Mouse (Mus musculus): ENCODE data around the gene Gm5737.

Gene Gm5737

DNA sequence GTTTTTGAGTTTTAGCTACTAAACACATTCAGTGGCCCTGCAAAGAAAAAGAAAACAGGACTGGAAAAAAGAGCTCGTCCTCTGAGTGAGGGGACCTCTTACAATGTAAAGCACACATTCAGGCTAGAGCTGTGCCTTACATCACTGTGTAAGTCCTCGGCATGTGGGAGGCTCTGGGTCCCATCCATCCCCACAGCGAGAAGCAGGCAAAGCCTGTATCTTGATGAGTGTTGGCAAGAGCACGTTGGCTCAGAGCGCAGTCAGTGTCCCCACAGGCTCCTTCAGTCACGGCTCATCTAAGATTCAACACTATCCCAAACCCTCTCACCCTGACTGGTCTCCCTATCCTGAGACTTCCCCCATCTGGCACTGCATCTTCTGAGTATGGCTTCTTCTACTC is 66.1 kb downstream of the Gm5737 start:
- DNase-seq, result no peak

DNA sequence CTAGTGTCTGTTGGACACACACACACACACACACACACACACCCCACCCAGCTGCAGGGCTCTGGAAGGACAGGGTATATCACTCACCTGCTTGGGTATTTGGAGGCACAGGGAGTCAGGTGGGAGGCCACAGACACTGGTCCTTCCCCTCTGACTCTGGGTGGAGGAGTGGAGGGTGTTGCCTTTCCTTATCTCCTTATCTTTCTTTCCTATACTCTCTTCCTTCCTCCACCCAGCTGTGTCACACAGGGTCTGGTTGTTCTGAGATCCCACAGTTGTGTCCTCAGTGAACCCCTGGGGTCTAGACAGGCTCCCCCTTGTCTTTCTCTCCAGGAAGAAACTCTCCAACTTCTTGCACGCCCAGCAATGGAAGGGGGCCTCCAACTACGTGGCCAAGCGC is 67.8 kb downstream of the Gm5737 start:
- DNase-seq, result no peak

GRCm38 (mm10) chr7:120880770-120881169 is 68.6 kb downstream of the Gm5737 start:
- no peak for DNase-seq

Measured in thymus, postnatal 36 days (tissue).